Mouse (Mus musculus) heart, adult 2 months (tissue): ENCODE measurements at regions not wholly inside any gene's neighbourhood (a gene's known extent, or its start where the extent isn't known, plus 50 kb on each side); places are given as distances from the start of the nearest gene placed in this dataset.

ENCODE experiments used
- DNase-seq, 2 experiments: peaks; one replicate each; pipeline ENCODE4 v3.0.0; 2021
- H3K27ac ChIP-seq: fragments of 200-600 bp; 2 replicates; pipeline ENCODE4 v1.8.1; 2022
- H3K27me3 ChIP-seq: fragments of 200-500 bp; 2 replicates; pipeline ENCODE4 v1.6.1; 2012; ENCODE audit warnings: mild to moderate bottlenecking, low read length, inconsistent platforms, mixed read lengths; ENCODE audit not compliant: control insufficient read depth, insufficient read depth
- H3K36me3 ChIP-seq: fragments of 200-500 bp; 2 replicates; pipeline ENCODE4 v1.6.1; 2012; ENCODE audit warnings: low read length, inconsistent platforms; ENCODE audit not compliant: control insufficient read depth, insufficient read depth
- H3K4me1 ChIP-seq: fragments of 200-500 bp; 2 replicates; pipeline ENCODE4 v1.6.1; 2011; ENCODE audit warnings: low read length; ENCODE audit not compliant: control insufficient read depth, insufficient read depth
- H3K4me3 ChIP-seq: fragments of 200-600 bp; 2 replicates; pipeline ENCODE4 v1.8.1; 2022
- H3K79me2 ChIP-seq: fragments of 200-500 bp; replicated peaks from 2 replicates; pipeline ENCODE4 v1.6.1; 2012; ENCODE audit warnings: mild to moderate bottlenecking, inconsistent platforms, low read length, moderate library complexity, mixed read lengths; ENCODE audit not compliant: control insufficient read depth, insufficient read depth
- H3K9ac ChIP-seq: fragments of 200-500 bp; 2 replicates; pipeline ENCODE4 v1.6.1; 2012; ENCODE audit warnings: low read depth, mild to moderate bottlenecking, control low read depth, inconsistent platforms, low read length, mixed read lengths
- CTCF ChIP-seq: fragments of 200-600 bp; IDR thresholded peaks from 2 replicates; pipeline ENCODE4 v1.8.1; 2022; ENCODE audit warnings: antibody characterized with exemption, mild to moderate bottlenecking, moderate library complexity
- EP300 ChIP-seq: fragments of 200-500 bp; IDR thresholded peaks from 2 replicates; pipeline ENCODE4 v1.6.1; 2011; ENCODE audit warnings: low read depth, low read length, control low read depth; ENCODE audit not compliant: insufficient read depth
- POLR2A ChIP-seq: fragments of 200-500 bp; IDR thresholded peaks from 2 replicates; pipeline ENCODE4 v1.6.1; 2011; ENCODE audit warnings: mild to moderate bottlenecking, low read depth, low read length, control low read depth; ENCODE audit not compliant: insufficient read depth
- WGBS: fragments of 180-500 bp; shearing (Covaris S2); methylation state at CpG from one replicate; pipeline ENCODE4 v1.1.7; 2018; 5-methylcytosine and 5-hydroxymethylcytosine counted together
- intact Hi-C: fragments of 180-260 bp; cut with DNase I; formaldehyde crosslinking; loops from one replicate; pipeline ENCODE4 v1.15.1; 2025

DNA sequence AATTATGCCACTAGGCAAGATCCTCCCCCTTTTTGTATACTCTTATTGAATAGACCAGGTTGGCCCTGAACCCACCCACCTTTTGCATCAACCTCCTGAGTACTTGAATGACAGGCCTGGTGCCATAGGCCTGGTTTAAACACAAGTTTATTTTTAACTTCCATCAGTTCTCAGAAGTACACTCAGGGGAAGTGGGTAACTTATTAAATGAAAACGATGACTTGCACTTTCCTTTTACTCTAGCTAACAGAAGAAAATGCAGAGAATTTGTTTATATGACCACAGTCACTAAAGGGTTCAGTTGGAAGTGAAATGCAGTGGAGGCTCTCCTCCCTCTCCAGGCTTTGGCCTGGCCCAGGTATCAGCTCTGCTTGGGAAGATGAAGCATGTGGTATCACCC lies 295.9 kb downstream of the Lrrc3b start:
- DNase-seq: no peak
- TF ChIP-seq POLR2A: no peak
- TF ChIP-seq EP300: no peak
- no peak for TF ChIP-seq CTCF
- no peaks in the 10 kb centered on the region for H3K27me3 ChIP-seq
- H3K4me1 ChIP-seq: no peaks in the 10 kb centered on the region
- H3K9ac ChIP-seq: no peak overlapping the region
- H3K79me2 ChIP-seq: no peaks in the 10 kb centered on the region
- intact Hi-C loops: loop anchor here (10.0 kb wide), 1 partner anchor 62 kb away; no protein-coding TSS in a partner anchor
- H3K4me3 ChIP-seq: no peak overlapping the region
- no peaks in the 10 kb centered on the region for H3K36me3 ChIP-seq
- 74% methylated on average over 1 of the region's 1 CpGs for WGBS
- no peak overlapping the region for H3K27ac ChIP-seq

- DNase-seq: no peak
- Histone ChIP-seq H3K79me2 (no peaks in the 10 kb centered on the region), H3K4me3 (no peak overlapping the region), H3K36me3 (no peaks in the 10 kb centered on the region), H3K27me3 (no peaks in the 10 kb centered on the region), H3K9ac (no peak overlapping the region), H3K27ac (no peak overlapping the region), H3K4me1 (no peaks in the 10 kb centered on the region)
- TF ChIP-seq CTCF (no peak), EP300 (no peak), POLR2A (no peak)
- 98% methylated on average over 1 of the region's 1 CpGs for WGBS
- intact Hi-C loops: loop anchor here (10.0 kb wide), 1 partner anchor 56 kb away; no protein-coding TSS in a partner anchor
These were observed 290.3 kb downstream of the Lrrc3b start for GRCm38 (mm10) chr14:15148516-15148915.
